Mouse (Mus musculus) bone marrow macrophage, adult 2 months (primary cell): ENCODE results near the gene Cd300ld4. TPM values are rescaled to one million over a fixed set of nuclear protein-coding genes. Genes with fewer than 3 reads are reported as not detected.
"Not testable (repeated sequence)": the region's sequence is repeated elsewhere in the genome, so short reads cannot be mapped to it uniquely, and the experiment has no call there.

Experiments used
- H3K27ac ChIP-seq: 2 replicates; pipeline ENCODE4 v1.5.1; 2012; ENCODE audit warnings: low read depth, low read length; ENCODE audit not compliant: insufficient read depth
- H3K4me1 ChIP-seq: 2 replicates; pipeline ENCODE4 v1.6.1; 2012; ENCODE audit warnings: low read length; ENCODE audit not compliant: control insufficient read depth, insufficient read depth
- H3K4me3 ChIP-seq: 2 replicates; pipeline ENCODE4 v1.5.1; 2012; ENCODE audit warnings: mild to moderate bottlenecking, low read length, moderate library complexity; ENCODE audit not compliant: insufficient read depth
- CTCF ChIP-seq: IDR thresholded peaks from 2 replicates; pipeline ENCODE4 v1.5.1; 2012; ENCODE audit warnings: low read depth, mild to moderate bottlenecking, low read length, moderate library complexity
- POLR2A ChIP-seq: IDR thresholded peaks from 2 replicates; pipeline ENCODE4 v1.6.1; 2012; ENCODE audit warnings: mild to moderate bottlenecking, low read depth, low read length, borderline replicate concordance
- polyA plus RNA-seq: library from polyadenylated mRNA; stranded (reverse); fragments of >200 nt; gene quantifications from 2 replicates; pipeline ENCODE4 v1.2.4, GENCODE M21; 2012; ENCODE audit not compliant: missing spikeins, insufficient read depth, insufficient read length

The Cd300ld4 gene
- polyA plus RNA-seq, 1 experiment = 28.8 TPM

GRCm38 (mm10) chr11:115054537-115054936 lies 27.7 kb upstream of the Cd300ld4 start:
- TF ChIP-seq CTCF = no peak
- TF ChIP-seq POLR2A = no peak
- H3K4me1 ChIP-seq = peaks cover 29% of the 10 kb centered on the region
- no peak overlapping the region for H3K4me3 ChIP-seq
- H3K27ac ChIP-seq = no peak overlapping the region

GRCm38 (mm10) chr11:115052991-115053390 lies 26.2 kb upstream of the Cd300ld4 start:
- no peak for TF ChIP-seq POLR2A
- TF ChIP-seq CTCF = no peak
- peaks cover 21% of the 10 kb centered on the region for H3K4me1 ChIP-seq
- H3K4me3 ChIP-seq = no peak overlapping the region
- no peak overlapping the region for H3K27ac ChIP-seq

GRCm38 (mm10) chr11:115052206-115052605 lies 25.4 kb upstream of the Cd300ld4 start:
- Histone ChIP-seq H3K4me3 (no peak overlapping the region), H3K4me1 (peaks cover 28% of the 10 kb centered on the region), H3K27ac (no peak overlapping the region)
- TF ChIP-seq CTCF (no peak), POLR2A (no peak)

GRCm38 (mm10) chr11:115049282-115049895 lies 22.6 kb upstream of the Cd300ld4 start:
- TF ChIP-seq CTCF = no peak
- no peak for TF ChIP-seq POLR2A
- peaks cover 21% of the 10 kb centered on the region for H3K4me1 ChIP-seq
- H3K27ac ChIP-seq = no peak overlapping the region
- H3K4me3 ChIP-seq = no peak overlapping the region

- Histone ChIP-seq H3K4me3 (peak within 1 kb of the TSS; percentile 31), H3K27ac (peak within 1 kb of the TSS; percentile 85), H3K4me1 (peaks cover 17% of the 10 kb centered on the region)
- no peak for TF ChIP-seq CTCF
- TF ChIP-seq POLR2A = no peak
Observed at GRCm38 (mm10) chr11:115048259-115048658, 21.4 kb upstream of the Cd300ld4 start, which contains the start of gene Cd300ld3. Cd300ld3 (minus strand) TSS chr11:115048409.

- not testable (repeated sequence) for H3K4me1 ChIP-seq, H3K27ac ChIP-seq, H3K4me3 ChIP-seq
Observed at GRCm38 (mm10) chr11:115037669-115038068, 10.9 kb upstream of the Cd300ld4 start, which contains the start of gene Cd300ld5. Cd300ld5 (minus strand) TSS chr11:115037769.

GRCm38 (mm10) chr11:115016093-115016492 lies 10.7 kb downstream of the Cd300ld4 start, which contains the start of gene Cd300ld2:
Cd300ld2 (minus strand) TSS chr11:115016193.
- not testable (repeated sequence) for H3K4me3 ChIP-seq, H3K4me1 ChIP-seq, H3K27ac ChIP-seq

- Histone ChIP-seq H3K27ac (peak overlapping the region; percentile 99), H3K4me3 (peak overlapping the region; percentile 44)
Observed at GRCm38 (mm10) chr11:115004070-115004469, 22.7 kb downstream of the Cd300ld4 start.

GRCm38 (mm10) chr11:115001474-115002040 lies 25.3 kb downstream of the Cd300ld4 start, which contains the start of gene Cd300c2:
Cd300c2 (minus strand) TSS chr11:115001880.
- TF ChIP-seq CTCF (no peak), POLR2A (no peak)
- Histone ChIP-seq H3K4me1 (peaks cover 63% of the 10 kb centered on the region), H3K4me3 (peak within 1 kb of the TSS; percentile 59), H3K27ac (peak within 1 kb of the TSS; percentile 99)

More at GRCm38 (mm10) chr11:115004070-115004469, 22.7 kb downstream of the Cd300ld4 start:
- H3K4me1 ChIP-seq = peaks cover 45% of the 10 kb centered on the region
- TF ChIP-seq POLR2A (no peak), CTCF (no peak)

GRCm38 (mm10) chr11:114989793-114990192 lies 37.0 kb downstream of the Cd300ld4 start, which contains the start of gene Cd300ld:
Cd300ld (minus strand) TSS chr11:114989922.
- Histone ChIP-seq H3K4me3 (peak within 1 kb of the TSS; percentile 52), H3K27ac (peak within 1 kb of the TSS; percentile 84), H3K4me1 (peaks cover 34% of the 10 kb centered on the region)
- TF ChIP-seq CTCF (no peak), POLR2A (no peak)
